Mouse (Mus musculus): ENCODE measurements at regions not wholly inside any gene's neighbourhood (a gene's known extent, or its start where the extent isn't known, plus 50 kb on each side); places are given as distances from the start of the nearest gene placed in this dataset.
A peak's percentile ranks its signal among the peaks of the same experiment; 100 is the strongest.
"Not testable (repeated sequence)": the region's sequence is repeated elsewhere in the genome, so short reads cannot be mapped to it uniquely, and the experiment has no call there.

GRCm38 (mm10) chr13:111876847-111877246, 68.1 kb upstream of the Map3k1 start:
- H3K27me3 ChIP-seq, result no peaks in the 10 kb centered on the region
- ATAC-seq (ENCODE audit: insufficient number of reproducible peaks, low FRiP score, low TSS enrichment, low read depth), result no peak
- WGBS, result 68% methylated on average over 2 of the region's 2 CpGs
- H3K9me3 ChIP-seq, result 0 out of 2 replicates have a peak, but pooled peaks cover 5% of the 10 kb centered on the region
- H3K4me3 ChIP-seq, result no peak overlapping the region
- no peak overlapping the region for H3K9ac ChIP-seq
- no peak overlapping the region for H3K27ac ChIP-seq
- no peaks in the 10 kb centered on the region for H3K4me1 ChIP-seq
- H3K4me2 ChIP-seq, result no peak overlapping the region
- H3K36me3 ChIP-seq, result no peaks in the 10 kb centered on the region

GRCm38 (mm10) chr13:111883768-111884566, 75.2 kb upstream of the Map3k1 start:
- not testable (repeated sequence) for H3K27me3 ChIP-seq; H3K4me3 ChIP-seq; H3K9me3 ChIP-seq; H3K36me3 ChIP-seq; H3K4me2 ChIP-seq; H3K4me1 ChIP-seq; H3K9ac ChIP-seq; H3K27ac ChIP-seq; ATAC-seq (ENCODE audit: insufficient number of reproducible peaks, low FRiP score, low TSS enrichment, low read depth)
- 88% methylated on average over 17 of the region's 17 CpGs for WGBS

GRCm38 (mm10) chr13:111890792-111891191, 82.0 kb upstream of the Map3k1 start:
- no peak overlapping the region for H3K4me2 ChIP-seq
- ATAC-seq (ENCODE audit: insufficient number of reproducible peaks, low FRiP score, low TSS enrichment, low read depth), result no peak
- no peaks in the 10 kb centered on the region for H3K9me3 ChIP-seq
- 64% methylated on average over 3 of the region's 3 CpGs for WGBS
- H3K36me3 ChIP-seq, result no peaks in the 10 kb centered on the region
- H3K27ac ChIP-seq, result no peak overlapping the region
- H3K9ac ChIP-seq, result no peak overlapping the region
- H3K27me3 ChIP-seq, result no peaks in the 10 kb centered on the region
- peaks cover 11% of the 10 kb centered on the region for H3K4me1 ChIP-seq
- no peak overlapping the region for H3K4me3 ChIP-seq

DNA sequence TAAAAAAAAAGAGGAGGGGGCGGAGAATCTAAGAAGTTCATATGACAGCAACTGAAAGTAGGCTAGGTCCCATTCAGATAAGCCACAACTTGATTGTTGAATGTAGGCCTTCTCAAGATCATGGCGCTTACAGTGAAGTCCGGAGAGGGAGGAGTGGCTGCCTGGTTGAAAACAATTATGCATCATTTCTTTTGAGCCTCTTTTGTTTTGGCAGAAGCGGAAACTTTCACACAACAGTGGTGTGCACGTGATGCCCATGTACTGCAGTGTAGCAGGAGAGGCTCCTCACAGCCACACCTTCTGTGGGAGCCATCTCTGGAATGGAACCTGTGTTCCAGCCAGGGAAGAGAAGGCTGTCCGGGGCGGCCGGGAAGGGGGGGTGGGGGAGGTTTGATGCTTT, 83.3 kb upstream of the Map3k1 start:
- no peaks in the 10 kb centered on the region for H3K27me3 ChIP-seq
- WGBS, result 87% methylated on average over 8 of the region's 8 CpGs
- no peak for ATAC-seq (ENCODE audit: insufficient number of reproducible peaks, low FRiP score, low TSS enrichment, low read depth)

GRCm38 (mm10) chr13:111893221-111893713, 84.5 kb upstream of the Map3k1 start:
- Histone ChIP-seq H3K9me3 (no peaks in the 10 kb centered on the region), H3K4me3 (no peak overlapping the region), H3K36me3 (no peaks in the 10 kb centered on the region), H3K4me1 (peaks cover 11% of the 10 kb centered on the region), H3K9ac (no peak overlapping the region), H3K4me2 (no peak overlapping the region), H3K27me3 (no peaks in the 10 kb centered on the region), H3K27ac (no peak overlapping the region)
- WGBS, result 11% methylated on average over 14 of the region's 14 CpGs
- no peak for ATAC-seq (ENCODE audit: insufficient number of reproducible peaks, low FRiP score, low TSS enrichment, low read depth)

More for the DNA sequence above, 83.3 kb upstream of the Map3k1 start:
- Histone ChIP-seq H3K9me3 (no peaks in the 10 kb centered on the region), H3K4me2 (no peak overlapping the region), H3K36me3 (no peaks in the 10 kb centered on the region), H3K4me1 (peaks cover 11% of the 10 kb centered on the region), H3K9ac (no peak overlapping the region), H3K27ac (no peak overlapping the region), H3K4me3 (no peak overlapping the region)

- Histone ChIP-seq H3K4me3 (no peak overlapping the region), H3K27me3 (no peaks in the 10 kb centered on the region), H3K9me3 (no peaks in the 10 kb centered on the region), H3K27ac (no peak overlapping the region), H3K4me1 (peaks cover 11% of the 10 kb centered on the region), H3K36me3 (no peaks in the 10 kb centered on the region), H3K9ac (no peak overlapping the region), H3K4me2 (peak overlapping the region; percentile 27; the same call in 1 of the 2 replicates)
- no peak for ATAC-seq (ENCODE audit: insufficient number of reproducible peaks, low FRiP score, low TSS enrichment, low read depth)
- 59% methylated on average over 15 of the region's 15 CpGs for WGBS
Observed at GRCm38 (mm10) chr13:111894804-111895478, 86.1 kb upstream of the Map3k1 start.

DNA sequence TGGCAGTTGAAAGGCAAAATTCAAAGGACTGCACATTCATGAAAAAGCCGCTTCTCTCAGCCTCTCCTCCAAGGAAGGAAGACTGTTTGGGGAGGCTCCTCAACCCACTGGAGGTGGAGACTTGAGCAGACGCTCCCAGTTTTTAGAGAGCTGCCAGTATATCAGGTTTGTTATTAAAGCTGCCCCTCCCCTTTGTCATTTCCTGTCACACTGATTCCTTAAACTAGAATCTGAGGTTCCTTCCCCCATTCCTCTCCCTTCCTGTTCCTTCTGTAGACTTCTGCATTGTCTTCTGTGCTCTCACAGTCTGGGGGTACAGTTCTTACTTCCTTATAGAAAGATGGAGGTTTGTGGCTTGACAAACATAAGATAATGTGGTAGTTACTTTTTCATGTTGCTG, 87.5 kb upstream of the Map3k1 start:
- ATAC-seq (ENCODE audit: insufficient number of reproducible peaks, low FRiP score, low TSS enrichment, low read depth), result no peak
- 26% methylated on average over 2 of the region's 2 CpGs for WGBS
- no peaks in the 10 kb centered on the region for H3K27me3 ChIP-seq

GRCm38 (mm10) chr13:111903361-111903760, 94.6 kb upstream of the Map3k1 start:
- no peak overlapping the region for H3K4me3 ChIP-seq
- H3K27me3 ChIP-seq, result no peaks in the 10 kb centered on the region
- ATAC-seq (ENCODE audit: insufficient number of reproducible peaks, low FRiP score, low TSS enrichment, low read depth), result no peak
- 44% methylated on average over 2 of the region's 2 CpGs for WGBS
- no peaks in the 10 kb centered on the region for H3K9me3 ChIP-seq
- H3K9ac ChIP-seq, result no peak overlapping the region
- no peaks in the 10 kb centered on the region for H3K36me3 ChIP-seq
- H3K4me2 ChIP-seq, result no peak overlapping the region
- H3K27ac ChIP-seq, result no peak overlapping the region
- H3K4me1 ChIP-seq, result peaks cover 9% of the 10 kb centered on the region; the same call in 1 of the 2 replicates

More for the DNA sequence above, 87.5 kb upstream of the Map3k1 start:
- H3K9me3 ChIP-seq, result no peaks in the 10 kb centered on the region
- no peak overlapping the region for H3K4me3 ChIP-seq
- no peaks in the 10 kb centered on the region for H3K36me3 ChIP-seq
- H3K27ac ChIP-seq, result no peak overlapping the region
- H3K4me2 ChIP-seq, result no peak overlapping the region
- peaks cover 11% of the 10 kb centered on the region for H3K4me1 ChIP-seq
- no peak overlapping the region for H3K9ac ChIP-seq

GRCm38 (mm10) chr13:111903931-111904330, 95.1 kb upstream of the Map3k1 start:
- Histone ChIP-seq H3K27me3 (no peaks in the 10 kb centered on the region), H3K27ac (no peak overlapping the region), H3K36me3 (no peaks in the 10 kb centered on the region), H3K9ac (no peak overlapping the region), H3K4me3 (no peak overlapping the region), H3K4me1 (peaks cover 9% of the 10 kb centered on the region; the same call in 1 of the 2 replicates), H3K9me3 (no peaks in the 10 kb centered on the region), H3K4me2 (no peak overlapping the region)
- no peak for ATAC-seq (ENCODE audit: insufficient number of reproducible peaks, low FRiP score, low TSS enrichment, low read depth)
- WGBS, result 57% methylated on average over 9 of the region's 9 CpGs

- Histone ChIP-seq H3K27ac (no peak overlapping the region), H3K9ac (no peak overlapping the region), H3K9me3 (no peaks in the 10 kb centered on the region), H3K36me3 (no peaks in the 10 kb centered on the region), H3K4me1 (peaks cover 9% of the 10 kb centered on the region; the same call in 1 of the 2 replicates), H3K4me2 (peak overlapping the region; percentile 20), H3K27me3 (no peaks in the 10 kb centered on the region), H3K4me3 (no peak overlapping the region)
- WGBS, result 24% methylated on average over 16 of the region's 17 CpGs
- 0 out of 2 replicates have a peak, but pooled peaks have one; percentile 35 for ATAC-seq (ENCODE audit: insufficient number of reproducible peaks, low FRiP score, low TSS enrichment, low read depth)
Observed at GRCm38 (mm10) chr13:111904616-111905212, 95.9 kb upstream of the Map3k1 start.

DNA sequence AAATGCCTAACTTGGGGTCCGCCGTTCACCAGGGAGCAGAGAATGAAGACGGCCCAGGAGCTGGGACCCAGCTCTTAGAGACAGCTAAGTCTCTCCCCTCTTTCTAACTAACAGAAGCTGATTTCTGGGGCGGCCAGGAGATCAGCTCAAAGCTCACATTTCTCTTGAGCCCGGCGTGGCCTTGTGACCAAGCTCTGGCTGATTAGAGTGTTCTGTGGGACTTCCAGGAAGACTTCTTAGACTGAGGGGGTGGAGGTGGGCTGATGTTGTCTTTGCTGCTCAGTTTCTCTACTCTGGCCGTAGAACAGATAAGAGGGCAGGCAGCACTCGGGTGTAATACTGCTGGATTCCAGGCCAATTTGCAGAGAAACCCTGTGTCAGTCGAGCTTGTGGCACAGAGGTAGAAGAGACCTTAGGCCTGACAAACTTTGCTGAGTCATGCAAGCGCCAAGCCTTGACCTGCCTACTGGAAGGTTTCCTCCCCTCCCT, 96.5 kb upstream of the Map3k1 start:
- Histone ChIP-seq H3K4me3 (no peak overlapping the region), H3K4me2 (peak overlapping the region; percentile 20), H3K36me3 (no peaks in the 10 kb centered on the region), H3K4me1 (peaks cover 9% of the 10 kb centered on the region; the same call in 1 of the 2 replicates), H3K27me3 (no peaks in the 10 kb centered on the region), H3K27ac (no peak overlapping the region), H3K9ac (no peak overlapping the region), H3K9me3 (no peaks in the 10 kb centered on the region)
- ATAC-seq (ENCODE audit: insufficient number of reproducible peaks, low FRiP score, low TSS enrichment, low read depth), result no peak
- 29% methylated on average over 10 of the region's 10 CpGs for WGBS
